Comparison of ENCODE assay signal across 19 mouse cellular contexts in genomic region chr16:40897768-40898327, GRCm38 (mm10).
DNase-seq lines count a peak whose midpoint lies in the region; ATAC-seq lines count a peak whose summit lies in the region.
"Had no signal": no experiment of that assay in that cellular context is flagged by ENCODE, and none has a peak within 500 bp of the region (broad histone marks: within the 10 kb centered on the region; RNA-seq: fewer than 3 reads in every experiment).

No protein-coding gene starts in this region.

- H3K27ac ChIP-seq in midbrain, embryonic 11.5 days (ENCODE audit: low read depth, low read length) = no peak overlapping the region
- H3K27ac ChIP-seq in midbrain, embryonic 15.5 days = no peak overlapping the region
- H3K27ac ChIP-seq in embryonic facial prominence, embryonic 14.5 days (replicated peaks; ENCODE audit: low read depth, low read length) = no peak overlapping the region
- H3K27ac ChIP-seq: forebrain, embryonic 12.5 days; heart, adult 2 months; heart, embryonic 15.5 days had no signal

- no peak overlapping the region for H3K4me2 ChIP-seq in midbrain, embryonic 11.5 days
- H3K4me2 ChIP-seq in midbrain, embryonic 15.5 days = no peak overlapping the region
- no peak overlapping the region for H3K4me2 ChIP-seq in embryonic facial prominence, embryonic 14.5 days (ENCODE audit: low read depth, low read length)
- H3K4me2 ChIP-seq: forebrain, embryonic 12.5 days; heart, embryonic 11.5 days; heart, embryonic 15.5 days had no signal

- peak; percentile 80 for ATAC-seq in midbrain, embryonic 11.5 days (ENCODE audit: low FRiP score)
- ATAC-seq in midbrain, embryonic 15.5 days (replicated peaks) = no peak
- ATAC-seq in embryonic facial prominence, embryonic 14.5 days (ENCODE audit: low read depth) = peak; percentile 71
- ATAC-seq: forebrain, embryonic 16.5 days; hindbrain, embryonic 16.5 days had no signal

- no peak overlapping the region for H3K9ac ChIP-seq in midbrain, embryonic 11.5 days (ENCODE audit: low read length)
- H3K9ac ChIP-seq in midbrain, embryonic 15.5 days = no peak overlapping the region
- H3K9ac ChIP-seq in embryonic facial prominence, embryonic 14.5 days (ENCODE audit: low read depth, low read length) = no peak overlapping the region
- H3K9ac ChIP-seq: forebrain, embryonic 12.5 days; heart, embryonic 15.5 days had no signal

- no peak overlapping the region for H3K4me3 ChIP-seq in midbrain, embryonic 11.5 days (ENCODE audit: low read depth, low read length)
- no peak overlapping the region for H3K4me3 ChIP-seq in midbrain, embryonic 15.5 days
- no peak overlapping the region for H3K4me3 ChIP-seq in embryonic facial prominence, embryonic 14.5 days (ENCODE audit: low read depth, low read length)
- H3K4me3 ChIP-seq: forebrain, embryonic 12.5 days; heart, adult 2 months; heart, embryonic 15.5 days had no signal

- no peaks in the 10 kb centered on the region for H3K36me3 ChIP-seq in midbrain, embryonic 11.5 days (ENCODE audit: control insufficient read depth, insufficient read depth, low read length)
- H3K36me3 ChIP-seq in midbrain, embryonic 15.5 days (replicated peaks) = no peaks in the 10 kb centered on the region
- H3K36me3 ChIP-seq in embryonic facial prominence, embryonic 14.5 days (ENCODE audit: control insufficient read depth, insufficient read depth, low read length) = no peaks in the 10 kb centered on the region
- H3K36me3 ChIP-seq: forebrain, embryonic 12.5 days; heart, embryonic 15.5 days had no signal

- no peaks in the 10 kb centered on the region for H3K9me3 ChIP-seq in midbrain, embryonic 11.5 days (ENCODE audit: control insufficient read depth, low read length)
- H3K9me3 ChIP-seq in midbrain, embryonic 15.5 days = no peaks in the 10 kb centered on the region
- no peaks in the 10 kb centered on the region for H3K9me3 ChIP-seq in embryonic facial prominence, embryonic 14.5 days (ENCODE audit: control insufficient read depth, low read length)
- H3K9me3 ChIP-seq: forebrain, embryonic 12.5 days; heart, embryonic 15.5 days had no signal

- 17% methylated on average over 4 of the region's 4 CpGs for WGBS in midbrain, embryonic 11.5 days
- WGBS in midbrain, embryonic 15.5 days = 16% methylated on average over 4 of the region's 4 CpGs
- WGBS in embryonic facial prominence, embryonic 14.5 days = 40% methylated on average over 4 of the region's 4 CpGs

- DNase-seq in embryo, embryonic 11 days = peak; percentile 5
- DNase-seq in embryo, embryonic 9.5 days (ENCODE audit: extremely low spot score) = no peak
- DNase-seq in midbrain, embryonic 11.5 days (ENCODE audit: low spot score, missing footprints) = peak; percentile 86
- DNase-seq in embryonic facial prominence, embryonic 14.5 days (ENCODE audit: low spot score) = peak; percentile 41
- no peak for DNase-seq in spleen, postnatal 36 days (ENCODE audit: low spot score in 2 of 2)
- no peak for DNase-seq in thymus, postnatal 10 days (ENCODE audit: low spot score in 2 of 2)
- DNase-seq: adrenal gland, postnatal 10 days; cerebellum, adult 18-20 months; cerebellum, adult 9-11 months; cerebellum, postnatal 36 days; gastrocnemius, postnatal 10 days; heart, adult 2 months; heart, postnatal 14 days had no signal

- H3K27me3 ChIP-seq in midbrain, embryonic 11.5 days (ENCODE audit: control insufficient read depth, insufficient read depth, low read length) = no peaks in the 10 kb centered on the region
- no peaks in the 10 kb centered on the region for H3K27me3 ChIP-seq in midbrain, embryonic 15.5 days (replicated peaks)
- no peaks in the 10 kb centered on the region for H3K27me3 ChIP-seq in embryonic facial prominence, embryonic 14.5 days (replicated peaks; ENCODE audit: control insufficient read depth, insufficient read depth, low read length)
- H3K27me3 ChIP-seq: forebrain, embryonic 12.5 days; heart, embryonic 15.5 days had no signal

- H3K4me1 ChIP-seq in midbrain, embryonic 11.5 days (ENCODE audit: control insufficient read depth, insufficient read depth, low read length) = peaks cover 2% of the 10 kb centered on the region; the same call in 1 of the 2 replicates
- no peaks in the 10 kb centered on the region for H3K4me1 ChIP-seq in midbrain, embryonic 15.5 days
- H3K4me1 ChIP-seq in embryonic facial prominence, embryonic 14.5 days (ENCODE audit: control insufficient read depth, insufficient read depth, low read length) = no peaks in the 10 kb centered on the region
- H3K4me1 ChIP-seq: heart, embryonic 15.5 days had no signal

Comparison
In these comparisons a context has a peak if more than half of its experiments do, and no peak if none do; other contexts are left out.
1. DNase-seq: peak in embryo, embryonic 11 days (single experiment), midbrain, embryonic 11.5 days (single experiment) and embryonic facial prominence, embryonic 14.5 days (single experiment); none in embryo, embryonic 9.5 days (single experiment), spleen, postnatal 36 days (0 of 2) and thymus, postnatal 10 days (0 of 2).